ENCODE assay signal across 29 mouse cellular contexts in the genomic region with DNA sequence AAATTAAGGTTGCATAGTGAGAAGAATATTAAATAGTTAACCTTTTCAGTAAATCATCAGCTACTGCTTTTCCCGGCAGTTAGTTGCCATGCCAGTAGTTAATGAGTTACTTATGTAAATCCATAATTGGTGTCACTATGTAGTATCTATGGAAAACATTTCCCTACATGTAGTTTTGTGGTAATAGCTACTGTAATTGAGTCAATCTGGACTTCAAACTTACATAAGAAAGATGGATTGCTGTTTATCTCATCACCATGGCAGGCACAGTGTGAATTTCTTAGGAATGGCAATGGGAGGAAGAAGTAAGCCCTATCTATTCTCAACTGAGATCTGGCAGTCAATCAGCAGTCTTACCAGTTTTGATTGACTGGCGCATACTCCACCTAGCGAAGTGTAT. TPM values are rescaled to one million over a fixed set of nuclear protein-coding genes. Genes with fewer than 3 reads are reported as not detected.
A peak's percentile ranks its signal among the peaks of the same experiment; 100 is the strongest.
DNase-seq lines count a peak whose midpoint lies in the region; ATAC-seq and TF ChIP-seq lines count a peak whose summit lies in the region.
"Had no signal": no experiment of that assay in that cellular context is flagged by ENCODE, and none has a peak within 500 bp of the region (broad histone marks: within the 10 kb centered on the region; RNA-seq: fewer than 3 reads in every experiment).

No protein-coding gene starts in this region.

- no peaks in the 10 kb centered on the region for H3K27me3 ChIP-seq in kidney, adult 2 months (replicated peaks; ENCODE audit: control insufficient read depth, insufficient read depth, low read length)
- H3K27me3 ChIP-seq in kidney, postnatal 0 days (ENCODE audit: insufficient read depth, low read length), result no peaks in the 10 kb centered on the region
- H3K27me3 ChIP-seq in small intestine, adult 2 months (ENCODE audit: control insufficient read depth, insufficient read depth, low read length), result no peaks in the 10 kb centered on the region
- H3K27me3 ChIP-seq: forebrain, embryonic 13.5 days; heart, embryonic 12.5 days; heart, embryonic 15.5 days; hindbrain, embryonic 13.5 days had no signal

- H3K4me3 ChIP-seq in kidney, adult 2 months (ENCODE audit: insufficient read depth, low read depth, low read length), result no peak overlapping the region
- H3K4me3 ChIP-seq in kidney, postnatal 0 days (replicated peaks; ENCODE audit: low read depth, low read length), result no peak overlapping the region
- no peak overlapping the region for H3K4me3 ChIP-seq in small intestine, adult 2 months (ENCODE audit: low read depth, low read length)
- H3K4me3 ChIP-seq: forebrain, embryonic 10.5 days; forebrain, embryonic 13.5 days; gastrocnemius, adult 2 months; heart, embryonic 12.5 days; heart, embryonic 15.5 days; hindbrain, embryonic 10.5 days; hindbrain, embryonic 13.5 days had no signal

- H3K4me1 ChIP-seq in kidney, adult 2 months (ENCODE audit: control insufficient read depth, insufficient read depth, low read length), result peaks cover 8% of the 10 kb centered on the region; the same call in 1 of the 2 replicates
- no peaks in the 10 kb centered on the region for H3K4me1 ChIP-seq in kidney, postnatal 0 days (replicated peaks; ENCODE audit: insufficient read depth, low read length)
- peaks cover 7% of the 10 kb centered on the region; the same call in 1 of the 2 replicates for H3K4me1 ChIP-seq in small intestine, adult 2 months (ENCODE audit: control insufficient read depth, insufficient read depth, insufficient read length, low read length)
- H3K4me1 ChIP-seq: forebrain, embryonic 10.5 days; forebrain, embryonic 13.5 days; heart, embryonic 12.5 days; heart, embryonic 15.5 days; hindbrain, embryonic 10.5 days; hindbrain, embryonic 13.5 days had no signal

- H3K36me3 ChIP-seq in kidney, adult 2 months (ENCODE audit: control insufficient read depth, insufficient read depth, low read length), result no peaks in the 10 kb centered on the region
- no peaks in the 10 kb centered on the region for H3K36me3 ChIP-seq in kidney, postnatal 0 days (ENCODE audit: insufficient read depth, low read length)
- H3K36me3 ChIP-seq in small intestine, adult 2 months (ENCODE audit: control insufficient read depth, insufficient read depth, low read length), result no peaks in the 10 kb centered on the region
- H3K36me3 ChIP-seq: forebrain, embryonic 10.5 days; heart, embryonic 12.5 days; heart, embryonic 15.5 days; hindbrain, embryonic 10.5 days; hindbrain, embryonic 13.5 days had no signal

- peak; percentile 48 for DNase-seq in kidney, adult 2 months
- DNase-seq in kidney, postnatal 10 days, result no peak
- DNase-seq in kidney, postnatal 0 days (ENCODE audit: low spot score), result no peak
- no peak for DNase-seq in kidney, adult 11 months
- no peak for DNase-seq in layer of hippocampus, adult 8-10 months (ENCODE audit: low spot score in 2 of 2)
- DNase-seq: adrenal gland, adult 8-10 months; adrenal gland, postnatal 25 days; cerebellum, adult 11-12 months; cerebellum, adult 8-10 months; cerebellum, postnatal 10 days; cerebellum, postnatal 36 days; gastrocnemius, adult 2 months; gastrocnemius, postnatal 14 days; heart, adult 18-20 months; heart, postnatal 10 days; heart, postnatal 36 days had no signal

- TF ChIP-seq CTCF in kidney, adult 2 months (conservative IDR thresholded peaks at IDR 0.05; ENCODE audit: insufficient read depth, insufficient read length, low read depth, low read length), result no peak
- TF ChIP-seq CTCF in kidney, postnatal 0 days (IDR thresholded peaks at IDR 0.05; ENCODE audit: low read depth), result no peak
- TF ChIP-seq CTCF in small intestine, adult 2 months (IDR thresholded peaks at IDR 0.05; ENCODE audit: extremely low read depth, insufficient read length, insufficient replicate concordance, low read depth, low read length), result no peak

- no peak overlapping the region for H3K4me2 ChIP-seq in kidney, postnatal 0 days (ENCODE audit: low read length)
- H3K4me2 ChIP-seq: forebrain, embryonic 13.5 days; heart, embryonic 12.5 days; heart, embryonic 15.5 days; hindbrain, embryonic 13.5 days had no signal

- TF ChIP-seq POLR2A in kidney, adult 2 months (IDR thresholded peaks at IDR 0.05; ENCODE audit: low read depth, low read length), result no peak
- no peak for TF ChIP-seq POLR2A in small intestine, adult 2 months (IDR thresholded peaks at IDR 0.05; ENCODE audit: low read depth, low read length)

- H3K9ac ChIP-seq in kidney, postnatal 0 days (ENCODE audit: low read depth, low read length), result no peak overlapping the region
- H3K9ac ChIP-seq: forebrain, embryonic 13.5 days; heart, embryonic 12.5 days; heart, embryonic 15.5 days; hindbrain, embryonic 13.5 days had no signal

- peak; percentile 13; the same call in 1 of the 2 replicates for ATAC-seq in kidney, postnatal 0 days (replicated peaks; ENCODE audit: low FRiP score, low read depth)
- ATAC-seq: activated CD4-positive, CD25-positive, alpha-beta regulatory T cell, adult 4 months; forebrain, embryonic 13.5 days; forebrain, embryonic 16.5 days; hindbrain, embryonic 16.5 days had no signal

- no peaks in the 10 kb centered on the region for H3K9me3 ChIP-seq in kidney, postnatal 0 days (replicated peaks; ENCODE audit: low read length)
- H3K9me3 ChIP-seq: forebrain, embryonic 10.5 days; forebrain, embryonic 13.5 days; heart, embryonic 12.5 days; heart, embryonic 15.5 days; hindbrain, embryonic 10.5 days; hindbrain, embryonic 13.5 days had no signal

- 0 out of 2 replicates have a peak overlapping the region, but pooled peaks have one; percentile 45 for H3K27ac ChIP-seq in kidney, adult 2 months (ENCODE audit: insufficient read depth, low read depth, low read length)
- H3K27ac ChIP-seq in kidney, postnatal 0 days, result no peak overlapping the region
- peak overlapping the region; percentile 65; the same call in 1 of the 2 replicates for H3K27ac ChIP-seq in small intestine, adult 2 months (ENCODE audit: insufficient read depth, low read depth, low read length)
- H3K27ac ChIP-seq: forebrain, embryonic 10.5 days; forebrain, embryonic 13.5 days; gastrocnemius, adult 2 months; heart, embryonic 15.5 days; hindbrain, embryonic 10.5 days; hindbrain, embryonic 13.5 days had no signal

- WGBS in kidney, adult 2 months, result 60% methylated on average over 3 of the region's 3 CpGs
- 78% methylated on average over 3 of the region's 3 CpGs for WGBS in kidney, postnatal 0 days
- 29% methylated on average over 3 of the region's 3 CpGs for WGBS in small intestine, adult 2 months

RNA-seq across cellular contexts. Expression of a gene that starts 15.5 kb away (rescaled TPM):
- 219 and 268 TPM in 2 replicates for polyA plus RNA-seq in kidney, adult 2 months (2012; rRNA removed)
- polyA plus RNA-seq in kidney, postnatal 0 days (2015; fragmentation: Nextera tagmentation; extraction: Ambion mirVana), result 7.9 and 9.6 TPM in 2 replicates
- polyA plus RNA-seq in small intestine, adult 2 months (2012; rRNA removed), result 6.1 and 117 TPM in 2 replicates
- under 1 TPM; 0.20 to 0.59 (median 0.48) TPM for total RNA-seq in layer of hippocampus, adult 8-10 months (2022)
- total RNA-seq: gastrocnemius, postnatal 14 days; heart, postnatal 10 days had no signal
- polyA plus RNA-seq: activated CD4-positive, CD25-positive, alpha-beta regulatory T cell, adult 4 months; brain, embryonic 14.5 days; embryonic facial prominence, embryonic 14.5 days; gonadal fat pad, adult 2 months; heart, embryonic 12.5 days; heart, embryonic 15.5 days had no signal
